Mouse (Mus musculus): Measurements from ENCODE around the gene Nol4l. TPM values are rescaled to one million over a fixed set of nuclear protein-coding genes. Genes with fewer than 3 reads are reported as not detected.
A peak's percentile ranks its signal among the peaks of the same experiment; 100 is the strongest.

Gene Nol4l
- total and polyA plus RNA-seq, 3 experiments = 13.9 to 39.2 (median 23.4) TPM

DNA sequence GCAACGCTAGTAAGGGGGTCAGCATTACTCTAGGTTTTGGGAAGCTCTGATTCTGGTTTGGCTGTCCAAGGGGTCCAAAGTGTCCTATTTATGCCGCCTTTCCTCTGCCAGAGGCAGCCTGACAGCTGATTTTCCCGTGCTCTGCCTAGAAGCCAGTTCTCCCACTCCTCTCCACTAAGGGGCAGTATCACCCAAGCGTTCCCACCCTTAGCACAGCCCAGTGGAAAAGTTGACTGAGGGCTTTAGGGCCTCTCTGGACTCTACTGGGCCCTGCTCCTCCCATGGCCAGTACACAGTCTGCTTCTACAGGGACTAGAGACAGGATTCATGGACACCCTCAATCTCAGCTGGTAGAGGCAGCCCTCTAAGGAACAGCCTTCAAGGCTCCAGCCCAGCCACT is 51.2 kb downstream of the Nol4l start:
- ATAC-seq (ENCODE audit: extremely low read depth, insufficient number of reproducible peaks, low FRiP score, poor library complexity, severe bottlenecking) = no peak
- no peak for TF ChIP-seq GATA1 (IDR thresholded peaks at IDR 0.05; ENCODE audit: borderline replicate concordance, low read length)
- no peak for TF ChIP-seq GATA2 (IDR thresholded peaks at IDR 0.05; ENCODE audit: borderline replicate concordance, low read depth, low read length)
- TF ChIP-seq CTCF (IDR thresholded peaks at IDR 0.05; ENCODE audit: low read depth, low read length) = peak; percentile 63
- TF ChIP-seq TAL1 (conservative IDR thresholded peaks at IDR 0.05; ENCODE audit: low read depth, low read length) = no peak
- TF ChIP-seq POLR2AphosphoS5 (IDR thresholded peaks at IDR 0.05; ENCODE audit: insufficient replicate concordance, low read depth, low read length) = no peak
- Histone ChIP-seq H3K36me3 (replicated peaks) (peaks cover 84% of the 10 kb centered on the region), H3K4me3 (ENCODE audit: low read depth, low read length) (no peak overlapping the region), H3K27me3 (ENCODE audit: insufficient read depth, low read length) (peaks cover 27% of the 10 kb centered on the region; the same call in 1 of the 2 replicates), H3K9me3 (replicated peaks) (no peaks in the 10 kb centered on the region), H3K4me1 (ENCODE audit: insufficient read depth, low read depth, low read length) (peaks cover 46% of the 10 kb centered on the region)
- peak; percentile 58 for DNase-seq (ENCODE audit: low spot score)

GRCm38 (mm10) chr2:153475114-153476112 is 54.4 kb downstream of the Nol4l start:
- no peak overlapping the region for H3K4me3 ChIP-seq (ENCODE audit: low read depth, low read length)
- TF ChIP-seq POLR2AphosphoS5 (IDR thresholded peaks at IDR 0.05; ENCODE audit: insufficient replicate concordance, low read depth, low read length) (no peak), GATA2 (IDR thresholded peaks at IDR 0.05; ENCODE audit: borderline replicate concordance, low read depth, low read length) (no peak), CTCF (IDR thresholded peaks at IDR 0.05; ENCODE audit: low read depth, low read length) (no peak), TAL1 (conservative IDR thresholded peaks at IDR 0.05; ENCODE audit: low read depth, low read length) (no peak), GATA1 (IDR thresholded peaks at IDR 0.05; ENCODE audit: borderline replicate concordance, low read length) (no peak)
- H3K4me1 ChIP-seq (ENCODE audit: insufficient read depth, low read depth, low read length) = peaks cover 37% of the 10 kb centered on the region
- ATAC-seq (ENCODE audit: extremely low read depth, insufficient number of reproducible peaks, low FRiP score, poor library complexity, severe bottlenecking) (no peak), DNase-seq (ENCODE audit: low spot score) (no peak)
- H3K27me3 ChIP-seq (ENCODE audit: insufficient read depth, low read length) = peaks cover 5% of the 10 kb centered on the region; the same call in 1 of the 2 replicates
- no peaks in the 10 kb centered on the region for H3K9me3 ChIP-seq (replicated peaks)
- peaks cover 89% of the 10 kb centered on the region for H3K36me3 ChIP-seq (replicated peaks)

GRCm38 (mm10) chr2:153470983-153471382 is 58.8 kb downstream of the Nol4l start:
- Histone ChIP-seq H3K4me3 (ENCODE audit: low read depth, low read length) (no peak overlapping the region), H3K27me3 (ENCODE audit: insufficient read depth, low read length) (peaks cover 6% of the 10 kb centered on the region; the same call in 1 of the 2 replicates), H3K4me1 (ENCODE audit: insufficient read depth, low read depth, low read length) (peaks cover 23% of the 10 kb centered on the region), H3K9me3 (replicated peaks) (no peaks in the 10 kb centered on the region), H3K36me3 (replicated peaks) (peaks cover 84% of the 10 kb centered on the region)
- no peak for DNase-seq (ENCODE audit: low spot score)
- TF ChIP-seq POLR2AphosphoS5 (IDR thresholded peaks at IDR 0.05; ENCODE audit: insufficient replicate concordance, low read depth, low read length) (no peak), CTCF (IDR thresholded peaks at IDR 0.05; ENCODE audit: low read depth, low read length) (no peak), GATA1 (IDR thresholded peaks at IDR 0.05; ENCODE audit: borderline replicate concordance, low read length) (no peak), GATA2 (IDR thresholded peaks at IDR 0.05; ENCODE audit: borderline replicate concordance, low read depth, low read length) (no peak), TAL1 (conservative IDR thresholded peaks at IDR 0.05; ENCODE audit: low read depth, low read length) (no peak)
- no peak for ATAC-seq (ENCODE audit: extremely low read depth, insufficient number of reproducible peaks, low FRiP score, poor library complexity, severe bottlenecking)

- TF ChIP-seq GATA1 (IDR thresholded peaks at IDR 0.05; ENCODE audit: borderline replicate concordance, low read length) (no peak), GATA2 (IDR thresholded peaks at IDR 0.05; ENCODE audit: borderline replicate concordance, low read depth, low read length) (no peak), CTCF (IDR thresholded peaks at IDR 0.05; ENCODE audit: low read depth, low read length) (no peak), POLR2AphosphoS5 (IDR thresholded peaks at IDR 0.05; ENCODE audit: insufficient replicate concordance, low read depth, low read length) (no peak), TAL1 (conservative IDR thresholded peaks at IDR 0.05; ENCODE audit: low read depth, low read length) (no peak)
- Histone ChIP-seq H3K27me3 (ENCODE audit: insufficient read depth, low read length) (peaks cover 6% of the 10 kb centered on the region; the same call in 1 of the 2 replicates), H3K4me1 (ENCODE audit: insufficient read depth, low read depth, low read length) (peaks cover 15% of the 10 kb centered on the region), H3K4me3 (ENCODE audit: low read depth, low read length) (no peak overlapping the region), H3K9me3 (replicated peaks) (no peaks in the 10 kb centered on the region), H3K36me3 (replicated peaks) (peaks cover 83% of the 10 kb centered on the region)
- DNase-seq (ENCODE audit: low spot score) (no peak), ATAC-seq (ENCODE audit: extremely low read depth, insufficient number of reproducible peaks, low FRiP score, poor library complexity, severe bottlenecking) (no peak)
These were observed 60.0 kb downstream of the Nol4l start for GRCm38 (mm10) chr2:153469764-153470163.

DNA sequence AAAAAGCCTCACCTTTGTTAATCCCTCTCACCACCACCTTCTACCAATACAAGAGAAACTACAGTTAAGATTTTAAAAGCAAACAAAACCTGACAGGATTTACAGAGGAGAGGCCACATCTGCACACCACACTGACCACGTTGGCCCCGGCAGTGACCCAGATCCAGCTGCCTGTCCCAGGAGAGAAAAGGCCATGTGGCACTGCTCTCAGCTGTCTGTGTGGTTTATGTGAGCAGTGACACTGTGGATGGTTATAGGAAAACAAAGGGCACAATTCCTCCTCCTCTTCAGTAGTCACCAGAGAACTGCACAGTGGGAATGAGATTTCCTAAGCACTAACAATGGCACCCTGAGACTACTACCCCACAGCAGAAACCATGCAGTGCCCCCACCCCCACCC is 60.5 kb downstream of the Nol4l start:
- ATAC-seq (ENCODE audit: extremely low read depth, insufficient number of reproducible peaks, low FRiP score, poor library complexity, severe bottlenecking) = no peak
- Histone ChIP-seq H3K36me3 (replicated peaks) (peaks cover 83% of the 10 kb centered on the region), H3K9me3 (replicated peaks) (no peaks in the 10 kb centered on the region), H3K4me1 (ENCODE audit: insufficient read depth, low read depth, low read length) (peaks cover 11% of the 10 kb centered on the region), H3K27me3 (ENCODE audit: insufficient read depth, low read length) (peaks cover 6% of the 10 kb centered on the region; the same call in 1 of the 2 replicates), H3K4me3 (ENCODE audit: low read depth, low read length) (no peak overlapping the region)
- no peak for DNase-seq (ENCODE audit: low spot score)
- no peak for TF ChIP-seq GATA2 (IDR thresholded peaks at IDR 0.05; ENCODE audit: borderline replicate concordance, low read depth, low read length)
- no peak for TF ChIP-seq CTCF (IDR thresholded peaks at IDR 0.05; ENCODE audit: low read depth, low read length)
- no peak for TF ChIP-seq GATA1 (IDR thresholded peaks at IDR 0.05; ENCODE audit: borderline replicate concordance, low read length)
- no peak for TF ChIP-seq TAL1 (conservative IDR thresholded peaks at IDR 0.05; ENCODE audit: low read depth, low read length)
- no peak for TF ChIP-seq POLR2AphosphoS5 (IDR thresholded peaks at IDR 0.05; ENCODE audit: insufficient replicate concordance, low read depth, low read length)

- Histone ChIP-seq H3K9me3 (replicated peaks) (no peaks in the 10 kb centered on the region), H3K4me1 (ENCODE audit: insufficient read depth, low read depth, low read length) (peaks cover 10% of the 10 kb centered on the region), H3K36me3 (replicated peaks) (peaks cover 80% of the 10 kb centered on the region), H3K27me3 (ENCODE audit: insufficient read depth, low read length) (peaks cover 6% of the 10 kb centered on the region; the same call in 1 of the 2 replicates), H3K4me3 (ENCODE audit: low read depth, low read length) (no peak overlapping the region)
- TF ChIP-seq TAL1 (conservative IDR thresholded peaks at IDR 0.05; ENCODE audit: low read depth, low read length) (no peak), CTCF (IDR thresholded peaks at IDR 0.05; ENCODE audit: low read depth, low read length) (no peak), GATA1 (IDR thresholded peaks at IDR 0.05; ENCODE audit: borderline replicate concordance, low read length) (no peak), GATA2 (IDR thresholded peaks at IDR 0.05; ENCODE audit: borderline replicate concordance, low read depth, low read length) (no peak), POLR2AphosphoS5 (IDR thresholded peaks at IDR 0.05; ENCODE audit: insufficient replicate concordance, low read depth, low read length) (no peak)
- DNase-seq (ENCODE audit: low spot score) (no peak), ATAC-seq (ENCODE audit: extremely low read depth, insufficient number of reproducible peaks, low FRiP score, poor library complexity, severe bottlenecking) (no peak)
These were observed 62.4 kb downstream of the Nol4l start for GRCm38 (mm10) chr2:153467372-153467771.

Measured in G1E (cell line).